Mouse (Mus musculus) lung, postnatal 0 days (tissue): ENCODE measurements around the gene C1qtnf1.

Source experiments
- CTCF ChIP-seq: IDR thresholded peaks from 2 replicates; pipeline ENCODE4 v1.5.1; 2016; ENCODE audit warnings: antibody characterized with exemption, mild to moderate bottlenecking
- EP300 ChIP-seq: IDR thresholded peaks from 2 replicates; pipeline ENCODE4 v1.6.1; 2016; ENCODE audit warnings: antibody characterized with exemption, mild to moderate bottlenecking, control low read depth

DNA sequence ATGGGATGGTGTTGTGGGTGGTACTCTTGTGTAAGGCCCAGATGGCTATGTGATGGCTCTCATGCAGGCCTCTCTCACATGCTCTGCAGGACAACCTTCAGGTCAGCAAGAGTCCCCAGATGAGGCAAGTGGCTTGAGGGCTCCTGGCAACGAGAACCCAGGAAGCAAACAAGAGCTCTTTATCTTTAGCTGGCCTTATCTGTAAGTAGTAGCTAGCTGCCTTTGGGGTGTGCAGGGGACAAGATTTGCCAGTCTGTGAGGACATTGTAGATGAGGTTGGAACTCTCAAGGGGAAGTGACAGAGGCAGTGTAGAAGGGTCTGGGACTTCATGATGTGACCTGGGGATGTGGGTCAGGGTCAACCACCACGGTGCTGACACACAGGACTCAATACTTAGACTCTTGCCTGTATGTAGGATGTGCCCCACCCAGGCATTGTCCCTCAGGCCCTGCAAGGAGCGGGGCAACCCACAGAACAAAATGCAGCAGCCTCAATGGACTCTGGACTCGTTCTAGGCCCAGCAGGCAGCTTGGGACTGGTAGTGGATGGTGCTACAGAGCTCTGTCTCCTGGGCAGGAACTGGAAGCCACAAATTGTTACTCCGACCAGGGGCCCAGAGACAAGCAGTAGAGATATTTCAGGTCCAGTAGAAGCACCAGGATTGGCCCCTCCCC lies 28.0 kb upstream of the C1qtnf1 start:
- no peak for TF ChIP-seq EP300
- TF ChIP-seq CTCF: no peak
